12 mouse cellular contexts compared by ENCODE assay signal in genomic region chr6:99268171-99269061, GRCm38 (mm10).
DNase-seq lines count a peak whose midpoint lies in the region; ATAC-seq and TF ChIP-seq lines count a peak whose summit lies in the region.
"Had no signal": no experiment of that assay in that cellular context is flagged by ENCODE, and none has a peak within 500 bp of the region (broad histone marks: within the 10 kb centered on the region; RNA-seq: fewer than 3 reads in every experiment).

No protein-coding gene starts in this region.

- H3K27ac ChIP-seq in cerebellum, adult 2 months (ENCODE audit: insufficient read depth, low read length): no peak overlapping the region
- H3K27ac ChIP-seq in forebrain, embryonic 14.5 days (ENCODE audit: low read depth, low read length): no peak overlapping the region
- H3K27ac ChIP-seq in midbrain, embryonic 12.5 days (replicated peaks): 0 out of 2 replicates have a peak overlapping the region, but pooled peaks have one; percentile 15

- H3K9me3 ChIP-seq in forebrain, embryonic 14.5 days (replicated peaks; ENCODE audit: control insufficient read depth, low read length): no peaks in the 10 kb centered on the region
- no peaks in the 10 kb centered on the region for H3K9me3 ChIP-seq in midbrain, embryonic 12.5 days

- TF ChIP-seq CTCF in cerebellum, adult 2 months (IDR thresholded peaks at IDR 0.05; ENCODE audit: borderline replicate concordance, insufficient read depth, low read depth, low read length): no peak

- no peaks in the 10 kb centered on the region for H3K36me3 ChIP-seq in forebrain, embryonic 14.5 days (ENCODE audit: control insufficient read depth, insufficient read depth, low read length)
- H3K36me3 ChIP-seq in midbrain, embryonic 12.5 days: no peaks in the 10 kb centered on the region

- no peak overlapping the region; the same call in 1 of the 2 replicates for H3K9ac ChIP-seq in forebrain, embryonic 14.5 days (ENCODE audit: low read length)
- no peak overlapping the region for H3K9ac ChIP-seq in midbrain, embryonic 12.5 days (replicated peaks)

- no peaks in the 10 kb centered on the region for H3K27me3 ChIP-seq in cerebellum, adult 2 months (ENCODE audit: control insufficient read depth, insufficient read depth, low read length)
- no peaks in the 10 kb centered on the region for H3K27me3 ChIP-seq in forebrain, embryonic 14.5 days (replicated peaks; ENCODE audit: control insufficient read depth, insufficient read depth, low read length)
- no peaks in the 10 kb centered on the region for H3K27me3 ChIP-seq in midbrain, embryonic 12.5 days

- 0 out of 2 replicates have a peak overlapping the region, but pooled peaks have one; percentile 3 for H3K4me2 ChIP-seq in forebrain, embryonic 14.5 days (ENCODE audit: low read length)
- H3K4me2 ChIP-seq in midbrain, embryonic 12.5 days (replicated peaks): no peak overlapping the region
- H3K4me2 ChIP-seq: liver, embryonic 11.5 days had no signal

- DNase-seq in cerebellum, adult 2 months: peak; percentile 24 to 30
- no peak for DNase-seq in cerebellum, adult 8-10 months
- DNase-seq in layer of hippocampus, adult 18-20 months (ENCODE audit: low spot score in 2 of 2): peak; percentile 22 to 48
- no peak for DNase-seq in layer of hippocampus, postnatal 36 days
- DNase-seq in forebrain, embryonic 14.5 days (ENCODE audit: low spot score): peak; percentile 51
- no peak for DNase-seq in adrenal gland, adult 18-20 months (ENCODE audit: low spot score in 2 of 2)
- no peak for DNase-seq in liver
- DNase-seq: kidney, adult 9 months; thymus, adult 2 months had no signal

- TF ChIP-seq POLR2A in cerebellum, adult 2 months (IDR thresholded peaks at IDR 0.05; ENCODE audit: borderline replicate concordance, insufficient read depth, low read length): no peak

- peaks cover 5% of the 10 kb centered on the region; the same call in 1 of the 2 replicates for H3K4me1 ChIP-seq in cerebellum, adult 2 months (ENCODE audit: control insufficient read depth, insufficient read depth, low read length)
- H3K4me1 ChIP-seq in forebrain, embryonic 14.5 days (ENCODE audit: control insufficient read depth, insufficient read depth, low read length): peaks cover 38% of the 10 kb centered on the region
- peaks cover 45% of the 10 kb centered on the region for H3K4me1 ChIP-seq in midbrain, embryonic 12.5 days

- 22% methylated on average over 20 of the region's 20 CpGs for WGBS in cerebellum, adult 2 months
- WGBS in forebrain, embryonic 14.5 days: 33% methylated on average over 20 of the region's 20 CpGs
- WGBS in midbrain, embryonic 12.5 days: 70% methylated on average over 20 of the region's 20 CpGs

- peak; percentile 47 for ATAC-seq in forebrain, embryonic 14.5 days
- peak; percentile 28; the same call in 1 of the 2 replicates for ATAC-seq in midbrain, embryonic 12.5 days (ENCODE audit: low FRiP score, low read depth)
- ATAC-seq: lung, postnatal 0 days had no signal

- H3K4me3 ChIP-seq in cerebellum, adult 2 months (replicated peaks; ENCODE audit: insufficient read depth, low read depth, low read length): no peak overlapping the region
- H3K4me3 ChIP-seq in forebrain, embryonic 14.5 days (ENCODE audit: low read depth, low read length): no peak overlapping the region
- H3K4me3 ChIP-seq in midbrain, embryonic 12.5 days: no peak overlapping the region

Comparison
In these comparisons a context has a peak if more than half of its experiments do, and no peak if none do; other contexts are left out.
1. DNase-seq: peak in cerebellum, adult 2 months (2 of 2), layer of hippocampus, adult 18-20 months (2 of 2) and forebrain, embryonic 14.5 days (single experiment); none in cerebellum, adult 8-10 months (single experiment), layer of hippocampus, postnatal 36 days (0 of 2), adrenal gland, adult 18-20 months (0 of 2) and liver (single experiment).